Mouse (Mus musculus) neural tube, embryonic 14.5 days (tissue): ENCODE results near the gene Zfp36l2. TPM values are rescaled to one million over a fixed set of nuclear protein-coding genes. Genes with fewer than 3 reads are reported as not detected.

Experiments
- ATAC-seq: fragments of 200-750 bp; cut with Nextera tagmentation; 2 replicates; pipeline ENCODE4 v1.8.0; 2017; ENCODE audit warnings: low read depth, mild to moderate bottlenecking, moderate TSS enrichment, moderate library complexity
- H3K27ac ChIP-seq: fragments of 300-500 bp; sonication (generic); 2 replicates; pipeline ENCODE4 v1.5.1; 2014; ENCODE audit warnings: low read depth, mild to moderate bottlenecking, control low read depth, low read length, moderate library complexity, mixed read lengths
- H3K27me3 ChIP-seq: fragments of 300-500 bp; sonication (generic); 2 replicates; pipeline ENCODE4 v1.6.1; 2014; ENCODE audit warnings: low read length; ENCODE audit not compliant: control insufficient read depth, insufficient read depth
- H3K36me3 ChIP-seq: fragments of 300-500 bp; sonication (generic); 2 replicates; pipeline ENCODE4 v1.6.1; 2014; ENCODE audit warnings: low read length, mixed read lengths; ENCODE audit not compliant: control insufficient read depth, insufficient read depth
- H3K4me1 ChIP-seq: fragments of 300-500 bp; sonication (generic); 2 replicates; pipeline ENCODE4 v1.6.1; 2014; ENCODE audit warnings: low read length; ENCODE audit not compliant: control insufficient read depth, insufficient read depth
- H3K4me2 ChIP-seq: fragments of 300-500 bp; sonication (generic); 2 replicates; pipeline ENCODE4 v1.6.1; 2014; ENCODE audit warnings: mild to moderate bottlenecking, low read depth, low read length, control low read depth
- H3K4me3 ChIP-seq: fragments of 300-500 bp; sonication (generic); 2 replicates; pipeline ENCODE4 v1.5.1; 2014; ENCODE audit warnings: low read depth, low read length, control low read depth, mixed read lengths
- H3K9ac ChIP-seq: fragments of 300-500 bp; sonication (generic); replicated peaks from 2 replicates; pipeline ENCODE4 v1.6.1; 2014; ENCODE audit warnings: low read depth, mild to moderate bottlenecking, control low read depth, low read length, mixed read lengths
- H3K9me3 ChIP-seq: fragments of 300-500 bp; sonication (generic); 2 replicates; pipeline ENCODE4 v1.6.1; 2016; ENCODE audit warnings: low read length; ENCODE audit not compliant: control insufficient read depth
- WGBS: fragments of 180-500 bp; shearing (Covaris S2); extraction: QIAGEN DNeasy Blood & Tissue Kit; methylation state at CpG from one replicate; pipeline ENCODE4 v1.1.7; 2014; 5-methylcytosine and 5-hydroxymethylcytosine counted together
- polyA plus RNA-seq: library from polyadenylated mRNA; unstranded; fragments of >200 nt; fragmentation: Nextera tagmentation; extraction: Ambion mirVana; gene quantifications from 2 replicates; pipeline ENCODE4 v1.2.1, GENCODE M21; 2014

Gene Zfp36l2
- polyA plus RNA-seq, 1 experiment from 2014 or later = 4.8 TPM

DNA sequence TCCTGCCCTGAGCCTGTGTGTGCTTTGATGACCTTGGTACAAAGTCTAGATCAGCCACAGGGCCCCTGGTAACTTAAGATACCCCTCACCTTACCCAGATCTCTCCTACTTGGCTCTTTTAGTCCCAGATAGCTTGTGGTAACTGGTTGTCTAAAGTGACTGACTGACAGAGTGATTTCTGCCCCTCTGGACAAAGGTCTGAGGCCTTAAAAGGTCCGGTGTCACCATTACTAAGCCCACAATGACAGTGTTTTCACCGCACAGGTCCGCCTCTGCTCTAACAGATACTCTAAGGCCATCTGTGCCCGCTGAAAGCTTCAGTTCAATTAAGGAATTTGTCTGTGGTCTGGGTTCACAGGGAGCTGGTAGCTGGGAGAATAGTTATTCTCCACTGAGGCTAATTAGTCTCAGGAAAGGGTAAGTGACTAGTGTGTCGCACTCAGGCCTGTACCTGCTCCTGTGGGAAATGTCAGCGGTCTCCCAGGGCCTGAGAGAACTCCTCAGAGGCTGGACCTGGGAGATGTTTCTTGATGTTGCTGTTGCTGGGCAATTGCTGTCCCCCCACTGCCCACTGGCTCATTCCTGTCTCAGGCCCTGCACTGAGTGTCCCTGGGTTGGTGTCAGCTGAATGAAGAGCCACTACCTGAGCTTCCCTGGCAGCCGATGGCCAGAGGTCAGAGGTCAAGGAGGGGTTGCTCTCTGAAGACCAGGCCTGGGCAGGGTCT, 41.1 kb downstream of the Zfp36l2 start:
- no peak for ATAC-seq
- H3K27ac ChIP-seq = no peak overlapping the region
- H3K4me3 ChIP-seq = no peak overlapping the region
- H3K9me3 ChIP-seq = no peaks in the 10 kb centered on the region
- H3K36me3 ChIP-seq = no peaks in the 10 kb centered on the region
- H3K4me1 ChIP-seq = 0 out of 2 replicates have a peak, but pooled peaks cover 5% of the 10 kb centered on the region
- H3K9ac ChIP-seq = no peak overlapping the region
- 41% methylated on average over 7 of the region's 7 CpGs for WGBS
- no peaks in the 10 kb centered on the region for H3K27me3 ChIP-seq
- no peak overlapping the region for H3K4me2 ChIP-seq

DNA sequence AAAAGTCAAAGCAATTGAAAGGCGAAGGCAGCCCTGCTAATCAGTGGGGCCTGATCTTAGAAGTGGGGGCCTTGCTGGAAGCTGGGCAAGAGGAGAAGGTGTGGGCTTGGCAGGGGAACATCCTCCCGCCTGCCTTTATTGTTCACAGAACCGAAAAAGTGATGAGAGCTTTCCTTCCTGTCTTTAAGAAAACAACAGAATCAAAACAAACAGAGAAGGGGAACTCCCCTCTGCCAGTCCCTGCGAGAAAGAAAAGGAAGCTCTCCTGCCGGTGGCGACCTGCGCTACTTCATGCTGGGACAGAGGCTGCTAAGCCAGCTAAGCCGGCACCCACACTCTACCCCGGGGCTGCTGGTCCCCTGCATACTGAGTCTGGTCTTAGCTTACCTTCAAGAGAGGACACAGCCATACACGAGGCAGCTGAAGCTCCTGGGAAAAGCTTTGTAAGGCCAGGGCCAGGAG, 41.9 kb downstream of the Zfp36l2 start:
- no peak for ATAC-seq
- WGBS = 22% methylated on average over 10 of the region's 10 CpGs
- no peak overlapping the region for H3K9ac ChIP-seq

DNA sequence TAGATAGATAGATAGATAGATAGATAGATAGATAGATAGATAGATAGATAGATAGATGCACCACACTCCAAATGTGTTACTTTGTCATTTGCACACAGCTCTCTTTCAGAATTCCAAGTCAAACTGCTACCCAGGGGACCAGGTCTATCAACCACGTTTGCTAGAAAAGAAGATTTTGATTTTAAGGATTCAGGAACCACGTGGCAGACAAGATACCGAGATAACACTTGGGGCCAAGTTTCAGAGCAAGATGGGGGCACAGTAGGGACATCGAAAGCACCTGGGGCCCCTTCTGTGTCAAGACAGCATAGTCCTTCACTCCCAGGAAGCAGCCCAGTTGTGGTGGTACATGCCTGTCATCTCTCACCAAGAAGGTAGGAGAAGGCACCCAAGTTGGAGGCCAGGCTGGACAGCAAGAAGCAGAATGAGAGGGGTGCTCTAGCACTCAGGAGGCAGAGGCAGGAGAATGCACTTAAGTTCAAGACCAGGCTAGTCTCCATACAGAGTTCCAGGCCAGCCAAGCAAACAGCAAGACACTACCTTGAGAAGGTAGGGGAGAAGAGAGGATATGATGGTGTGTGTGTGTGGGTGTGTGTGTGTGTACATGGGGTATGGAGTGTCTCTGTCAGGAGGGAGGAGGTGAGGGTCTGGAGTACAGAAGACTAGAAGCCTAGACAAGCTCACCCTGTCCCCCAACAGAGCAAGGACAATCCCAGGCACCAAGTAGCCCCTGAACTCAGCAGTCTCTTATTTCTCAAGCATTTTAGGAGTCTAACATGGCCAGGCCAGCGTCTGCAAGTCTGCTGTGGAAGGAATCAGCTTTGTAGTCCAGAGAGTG, 42.8 kb downstream of the Zfp36l2 start:
- Histone ChIP-seq H3K4me2 (no peak overlapping the region), H3K9ac (no peak overlapping the region), H3K4me3 (no peak overlapping the region), H3K4me1 (0 out of 2 replicates have a peak, but pooled peaks cover 5% of the 10 kb centered on the region), H3K27me3 (no peaks in the 10 kb centered on the region), H3K27ac (no peak overlapping the region), H3K36me3 (no peaks in the 10 kb centered on the region), H3K9me3 (no peaks in the 10 kb centered on the region)
- no peak for ATAC-seq
- 77% methylated on average over 5 of the region's 5 CpGs for WGBS

More for the DNA sequence above, 41.9 kb downstream of the Zfp36l2 start:
- no peaks in the 10 kb centered on the region for H3K36me3 ChIP-seq
- H3K27me3 ChIP-seq = no peaks in the 10 kb centered on the region
- H3K27ac ChIP-seq = no peak overlapping the region
- no peak overlapping the region for H3K4me3 ChIP-seq
- no peaks in the 10 kb centered on the region for H3K9me3 ChIP-seq
- H3K4me1 ChIP-seq = 0 out of 2 replicates have a peak, but pooled peaks cover 5% of the 10 kb centered on the region
- H3K4me2 ChIP-seq = no peak overlapping the region

DNA sequence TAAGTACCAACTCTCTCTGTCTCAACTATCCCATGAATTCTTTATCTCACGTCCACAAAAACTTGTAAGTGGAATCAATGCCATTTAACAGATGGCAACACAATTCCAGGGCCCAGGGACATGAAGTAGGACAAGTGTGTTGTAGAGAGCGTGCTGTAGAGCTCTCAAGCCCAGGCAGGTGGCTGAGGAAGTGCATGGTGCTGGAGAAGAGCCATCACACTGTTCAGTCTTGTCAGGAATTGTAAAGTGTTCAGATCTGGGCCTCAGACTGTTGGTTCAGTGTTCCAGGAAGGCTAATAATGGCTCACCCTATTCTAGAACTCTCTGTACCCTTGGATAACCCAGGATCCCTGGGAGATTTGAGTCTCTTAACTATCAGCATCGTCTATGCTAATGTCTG, 43.6 kb downstream of the Zfp36l2 start:
- Histone ChIP-seq H3K9ac (no peak overlapping the region), H3K4me2 (no peak overlapping the region), H3K4me3 (no peak overlapping the region), H3K27ac (no peak overlapping the region), H3K4me1 (0 out of 2 replicates have a peak, but pooled peaks cover 5% of the 10 kb centered on the region), H3K27me3 (no peaks in the 10 kb centered on the region), H3K36me3 (no peaks in the 10 kb centered on the region), H3K9me3 (no peaks in the 10 kb centered on the region)
- WGBS = 91% methylated on average over 3 of the region's 3 CpGs
- no peak for ATAC-seq

DNA sequence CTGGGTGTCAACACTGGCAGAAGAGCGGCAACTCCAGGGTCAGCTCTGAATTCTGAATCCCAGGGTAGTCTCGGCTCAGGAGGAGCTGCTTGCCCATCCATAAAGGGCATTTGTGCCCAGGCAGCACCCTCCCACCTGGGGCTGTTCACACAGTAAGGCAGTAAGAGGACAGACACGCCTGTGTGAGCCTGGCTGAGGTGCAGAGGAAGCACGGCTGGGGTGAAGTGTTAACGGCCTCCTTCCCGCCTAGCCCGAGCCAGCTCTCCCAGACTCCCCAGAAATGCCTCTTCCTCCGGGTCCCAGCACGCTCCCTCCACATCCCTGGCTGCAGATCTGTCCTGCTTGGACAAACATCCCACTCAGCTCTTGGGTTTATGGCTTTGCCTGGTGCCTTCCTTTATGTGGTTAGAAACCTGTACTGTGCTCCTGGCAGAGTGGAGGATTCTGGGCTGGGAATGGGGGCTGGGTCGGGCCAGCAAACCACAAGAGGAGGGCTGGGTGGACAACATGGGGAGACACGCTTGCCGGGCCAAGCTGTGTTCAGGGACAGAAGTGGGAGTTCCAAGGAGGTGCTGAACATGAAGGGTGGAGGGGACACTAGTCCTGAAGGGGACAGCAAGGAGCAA, 44.4 kb downstream of the Zfp36l2 start:
- no peak overlapping the region for H3K9ac ChIP-seq
- H3K36me3 ChIP-seq = no peaks in the 10 kb centered on the region
- H3K4me3 ChIP-seq = no peak overlapping the region
- H3K27me3 ChIP-seq = no peaks in the 10 kb centered on the region
- H3K27ac ChIP-seq = no peak overlapping the region
- no peak for ATAC-seq
- no peaks in the 10 kb centered on the region for H3K9me3 ChIP-seq
- H3K4me2 ChIP-seq = no peak overlapping the region
- H3K4me1 ChIP-seq = 0 out of 2 replicates have a peak, but pooled peaks cover 3% of the 10 kb centered on the region
- 44% methylated on average over 12 of the region's 12 CpGs for WGBS

DNA sequence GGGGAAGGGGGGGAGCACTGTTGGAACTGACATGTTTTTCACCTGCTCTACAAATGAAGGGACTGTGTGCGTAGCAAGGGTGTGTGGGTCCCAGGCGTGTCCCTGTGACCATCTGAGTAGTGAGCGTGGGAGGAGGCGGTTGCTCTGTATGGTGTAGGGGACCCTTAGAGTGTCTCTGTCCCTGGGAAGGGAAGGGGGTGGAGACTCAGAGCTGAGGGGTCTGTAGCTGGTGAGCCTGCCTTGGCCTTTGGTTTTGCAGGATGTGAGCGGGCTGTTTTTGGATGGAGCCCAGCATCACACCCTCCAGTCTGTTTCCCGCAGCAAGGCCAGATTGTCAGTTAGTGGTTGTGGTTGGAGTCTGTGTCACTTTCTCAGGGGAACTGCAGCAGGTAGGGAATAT, 46.1 kb downstream of the Zfp36l2 start:
- Histone ChIP-seq H3K9me3 (no peaks in the 10 kb centered on the region), H3K36me3 (no peaks in the 10 kb centered on the region), H3K4me2 (no peak overlapping the region), H3K27me3 (no peaks in the 10 kb centered on the region), H3K4me1 (0 out of 2 replicates have a peak, but pooled peaks cover 2% of the 10 kb centered on the region), H3K4me3 (no peak overlapping the region), H3K9ac (no peak overlapping the region), H3K27ac (no peak overlapping the region)
- no peak for ATAC-seq
- 81% methylated on average over 6 of the region's 6 CpGs for WGBS

DNA sequence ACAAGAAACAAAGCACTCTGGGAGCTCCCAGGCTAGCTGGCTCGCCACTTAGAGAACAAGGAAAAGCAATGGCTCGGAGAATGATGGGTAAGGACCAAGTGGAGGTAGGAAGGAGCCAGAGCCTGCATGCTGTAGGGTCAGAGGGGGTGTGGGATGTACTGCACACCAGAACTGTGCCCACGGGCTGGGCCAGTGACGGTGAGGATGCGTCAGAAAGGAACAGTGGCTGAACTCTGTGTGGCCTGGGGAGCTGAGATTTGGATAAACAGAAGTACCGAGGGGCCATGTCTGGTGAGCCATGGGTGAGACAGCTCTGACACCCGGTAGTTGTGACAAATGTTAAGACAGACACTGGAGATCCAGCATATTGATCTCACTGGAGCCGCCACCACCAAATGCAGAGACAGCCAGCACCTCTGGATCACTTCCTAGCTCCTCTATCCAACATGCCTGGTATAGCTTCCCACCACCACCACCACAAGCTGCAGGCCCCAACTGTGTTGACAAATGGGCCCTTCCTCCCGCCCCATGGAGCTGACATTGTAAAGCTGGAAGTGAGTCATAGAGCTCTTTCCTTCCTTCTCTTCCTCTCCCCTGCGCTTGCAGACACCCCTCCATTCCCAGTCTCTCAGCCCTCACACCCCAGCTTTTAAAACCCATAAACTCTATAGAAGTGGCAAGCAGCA, 46.8 kb downstream of the Zfp36l2 start:
- H3K4me3 ChIP-seq = no peak overlapping the region
- H3K4me2 ChIP-seq = no peak overlapping the region
- H3K4me1 ChIP-seq = no peaks in the 10 kb centered on the region
- no peaks in the 10 kb centered on the region for H3K36me3 ChIP-seq
- no peak overlapping the region for H3K27ac ChIP-seq
- H3K27me3 ChIP-seq = no peaks in the 10 kb centered on the region
- ATAC-seq = no peak
- H3K9ac ChIP-seq = no peak overlapping the region
- 74% methylated on average over 10 of the region's 10 CpGs for WGBS
- H3K9me3 ChIP-seq = no peaks in the 10 kb centered on the region

DNA sequence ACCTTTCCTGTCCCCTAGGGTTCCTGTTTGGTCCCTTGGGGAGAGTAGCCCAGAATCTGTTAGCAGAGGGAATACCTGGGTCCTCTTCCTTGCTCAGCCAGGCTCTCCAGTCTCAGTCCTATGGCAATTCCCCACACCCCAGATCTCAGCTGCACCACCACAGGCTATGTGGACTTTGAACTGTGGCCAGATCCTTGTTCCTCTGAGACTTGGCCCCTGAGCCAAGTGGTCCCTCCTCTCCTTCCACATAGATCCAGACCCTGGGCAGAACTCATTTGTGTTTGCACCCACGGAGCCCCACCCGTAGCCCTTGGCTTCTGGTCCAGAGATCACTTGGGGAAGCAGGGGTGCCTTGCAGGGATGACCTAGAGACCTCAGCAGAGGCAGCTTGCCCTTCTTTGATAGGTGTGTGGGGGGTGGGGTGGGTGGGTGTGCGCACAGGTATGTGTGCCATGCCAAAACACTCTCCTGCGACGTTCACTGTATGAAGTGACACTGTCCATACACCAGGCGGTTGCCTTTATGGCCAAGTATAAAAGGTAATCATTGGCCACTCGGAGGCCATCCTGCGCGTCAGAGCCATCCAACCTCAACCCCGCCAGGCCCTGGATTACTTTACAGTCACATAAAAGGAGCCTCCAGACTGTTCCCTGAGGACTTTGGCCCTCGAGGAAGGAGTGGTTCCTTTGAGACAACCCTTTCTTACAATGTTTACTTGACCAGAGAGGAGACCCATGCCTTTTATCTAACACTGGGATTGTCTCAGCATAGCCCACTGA, 50.2 kb downstream of the Zfp36l2 start:
- Histone ChIP-seq H3K27ac (no peak overlapping the region), H3K27me3 (no peaks in the 10 kb centered on the region), H3K4me1 (no peaks in the 10 kb centered on the region), H3K4me3 (no peak overlapping the region), H3K9me3 (no peaks in the 10 kb centered on the region), H3K36me3 (no peaks in the 10 kb centered on the region), H3K9ac (no peak overlapping the region), H3K4me2 (no peak overlapping the region)
- 37% methylated on average over 11 of the region's 11 CpGs for WGBS
- ATAC-seq = no peak
